Mouse (Mus musculus) lung, adult 2 months (tissue): ENCODE measurements at regions not wholly inside any gene's neighbourhood (a gene's known extent, or its start where the extent isn't known, plus 50 kb on each side); places are given as distances from the start of the nearest gene placed in this dataset.
A peak's percentile ranks its signal among the peaks of the same experiment; 100 is the strongest.

ENCODE experiments used
- CTCF ChIP-seq: fragments of 200-500 bp; IDR thresholded peaks from 2 replicates; pipeline ENCODE4 v1.5.1; 2011; ENCODE audit warnings: mild to moderate bottlenecking, low read length, control low read depth; ENCODE audit not compliant: insufficient read depth
- POLR2A ChIP-seq: fragments of 200-500 bp; IDR thresholded peaks from 2 replicates; pipeline ENCODE4 v1.6.1; 2011; ENCODE audit warnings: low read depth, mild to moderate bottlenecking, control low read depth, low read length, borderline replicate concordance; ENCODE audit errors: extremely low read depth

GRCm38 (mm10) chr2:172773176-172773575 is 166.9 kb downstream of the Bmp7 start:
- peak; percentile 79 for TF ChIP-seq CTCF
- TF ChIP-seq POLR2A = no peak
